Mouse (Mus musculus): ENCODE measurements around the gene Jdp2. TPM values are rescaled to one million over a fixed set of nuclear protein-coding genes. Genes with fewer than 3 reads are reported as not detected.
"Not testable (repeated sequence)": the region's sequence is repeated elsewhere in the genome, so short reads cannot be mapped to it uniquely, and the experiment has no call there.

Jdp2 gene
- total RNA-seq, 2 experiments from 2014 or later = 66.6 to 75.2 TPM

- intact Hi-C loops (cut with DNase I) = no loop called here
- DNase-seq (ENCODE audit: low spot score in 2 of 2) = no peak
These were observed 27.0 kb downstream of the Jdp2 start for GRCm38 (mm10) chr12:85625852-85626251.

GRCm38 (mm10) chr12:85629661-85630481, 31.0 kb downstream of the Jdp2 start:
- intact Hi-C loops (cut with DNase I) = no loop called here
- no peak for DNase-seq (ENCODE audit: low spot score in 2 of 2)

GRCm38 (mm10) chr12:85631196-85631595, 32.4 kb downstream of the Jdp2 start:
- no peak for DNase-seq (ENCODE audit: low spot score in 2 of 2)
- intact Hi-C loops (cut with DNase I) = no loop called here

- no peak for DNase-seq (ENCODE audit: low spot score in 2 of 2)
- intact Hi-C loops (cut with DNase I) = no loop called here
These were observed 33.5 kb downstream of the Jdp2 start for GRCm38 (mm10) chr12:85632321-85632720.

GRCm38 (mm10) chr12:85637932-85638331, 39.1 kb downstream of the Jdp2 start:
- intact Hi-C loops (cut with DNase I) = no loop called here
- DNase-seq (ENCODE audit: low spot score in 2 of 2) = no peak

GRCm38 (mm10) chr12:85638541-85639325, 39.9 kb downstream of the Jdp2 start:
- no peak for DNase-seq (ENCODE audit: low spot score in 2 of 2)
- intact Hi-C loops (cut with DNase I) = no loop called here

- intact Hi-C loops (cut with DNase I) = no loop called here
- peak in 1 of 2 experiments; percentile 47 for DNase-seq (ENCODE audit: low spot score in 2 of 2)
These were observed 40.6 kb downstream of the Jdp2 start for GRCm38 (mm10) chr12:85639326-85640008.

- intact Hi-C loops (cut with DNase I) = no loop called here
- DNase-seq (ENCODE audit: low spot score in 2 of 2) = no peak
These were observed 42.2 kb downstream of the Jdp2 start for GRCm38 (mm10) chr12:85640852-85641563.

- DNase-seq (ENCODE audit: low spot score in 2 of 2) = no peak
- intact Hi-C loops (cut with DNase I) = no loop called here
These were observed 42.7 kb downstream of the Jdp2 start for GRCm38 (mm10) chr12:85641564-85641931.

GRCm38 (mm10) chr12:85643735-85644134, 44.9 kb downstream of the Jdp2 start:
- DNase-seq (ENCODE audit: low spot score in 2 of 2) = no peak
- intact Hi-C loops (cut with DNase I) = no loop called here

- intact Hi-C loops (cut with DNase I) = loop anchor here (5.0 kb wide), 1 partner anchor 138 kb away; no protein-coding TSS in a partner anchor
- no peak for DNase-seq (ENCODE audit: low spot score in 2 of 2)
These were observed 46.8 kb downstream of the Jdp2 start for GRCm38 (mm10) chr12:85645664-85646063.

- intact Hi-C loops (cut with DNase I) = loop anchor here (5.0 kb wide), 1 partner anchor 140 kb away; no protein-coding TSS in a partner anchor
- DNase-seq (ENCODE audit: low spot score in 2 of 2) = no peak
These were observed 48.5 kb downstream of the Jdp2 start for GRCm38 (mm10) chr12:85647346-85647745.

GRCm38 (mm10) chr12:85647955-85648354, 49.1 kb downstream of the Jdp2 start:
- intact Hi-C loops (cut with DNase I) = loop anchor here (5.0 kb wide), 1 partner anchor 141 kb away; no protein-coding TSS in a partner anchor
- no peak for DNase-seq (ENCODE audit: low spot score in 2 of 2)

- DNase-seq (ENCODE audit: low spot score in 2 of 2) = no peak
- intact Hi-C loops (cut with DNase I) = loop anchor here (5.0 kb wide), 1 partner anchor 222 kb away; no protein-coding TSS in a partner anchor
These were observed 60.5 kb downstream of the Jdp2 start for GRCm38 (mm10) chr12:85659319-85659718.

GRCm38 (mm10) chr12:85660855-85661254, 62.0 kb downstream of the Jdp2 start:
- intact Hi-C loops (cut with DNase I) = loop anchor here (5.0 kb wide), 1 partner anchor 319 kb away; no protein-coding TSS in a partner anchor
- DNase-seq (ENCODE audit: low spot score in 2 of 2) = no peak

GRCm38 (mm10) chr12:85662232-85662631, 63.4 kb downstream of the Jdp2 start:
- intact Hi-C loops (cut with DNase I) = loop anchor here (1.0 to 5.0 kb wide), 2 partner anchors 154 to 320 kb away; no protein-coding TSS in a partner anchor
- not testable (repeated sequence) for DNase-seq (ENCODE audit: low spot score in 2 of 2)

- peak; percentile 77 to 85 for DNase-seq (ENCODE audit: low spot score in 2 of 2)
- intact Hi-C loops (cut with DNase I) = loop anchor here (1.0 to 5.0 kb wide), 3 partner anchors 155 to 321 kb away; no protein-coding TSS in a partner anchor
These were observed 64.1 kb downstream of the Jdp2 start for GRCm38 (mm10) chr12:85662896-85663295.

- DNase-seq (ENCODE audit: low spot score in 2 of 2) = no peak
- intact Hi-C loops (cut with DNase I) = no loop called here
These were observed 67.3 kb downstream of the Jdp2 start for GRCm38 (mm10) chr12:85666112-85666511.

GRCm38 (mm10) chr12:85667071-85667470, 68.2 kb downstream of the Jdp2 start:
- DNase-seq (ENCODE audit: low spot score in 2 of 2) = no peak
- intact Hi-C loops (cut with DNase I) = no loop called here
